Mouse (Mus musculus): ENCODE measurements at regions not wholly inside any gene's neighbourhood (a gene's known extent, or its start where the extent isn't known, plus 50 kb on each side); places are given as distances from the start of the nearest gene placed in this dataset.

DNA sequence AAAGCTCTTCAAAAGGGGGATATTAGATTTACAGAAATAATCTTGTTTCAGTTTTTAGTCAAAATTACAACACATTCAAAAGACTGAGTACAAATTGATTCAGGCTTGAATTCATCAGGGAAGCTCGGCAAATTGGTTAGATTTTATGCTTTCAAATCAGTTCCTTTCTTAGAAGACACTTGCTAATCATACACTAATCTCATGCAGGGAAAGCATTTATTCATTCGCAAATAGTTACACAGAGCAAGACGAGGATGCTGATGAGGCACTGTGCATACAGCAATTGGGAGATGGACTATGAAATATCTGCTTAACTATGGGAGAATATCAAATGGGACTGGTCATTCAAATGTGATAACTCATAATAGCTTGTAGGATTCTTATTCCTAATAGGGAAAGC is 481.3 kb upstream of the Gm597 start:
- Histone ChIP-seq H3K4me3 (no peak overlapping the region), H3K27ac (no peak overlapping the region)
- no peak for TF ChIP-seq CTCF (conservative IDR thresholded peaks at IDR 0.05)
- DNase-seq (ENCODE audit: low spot score in 2 of 2): no peak

DNA sequence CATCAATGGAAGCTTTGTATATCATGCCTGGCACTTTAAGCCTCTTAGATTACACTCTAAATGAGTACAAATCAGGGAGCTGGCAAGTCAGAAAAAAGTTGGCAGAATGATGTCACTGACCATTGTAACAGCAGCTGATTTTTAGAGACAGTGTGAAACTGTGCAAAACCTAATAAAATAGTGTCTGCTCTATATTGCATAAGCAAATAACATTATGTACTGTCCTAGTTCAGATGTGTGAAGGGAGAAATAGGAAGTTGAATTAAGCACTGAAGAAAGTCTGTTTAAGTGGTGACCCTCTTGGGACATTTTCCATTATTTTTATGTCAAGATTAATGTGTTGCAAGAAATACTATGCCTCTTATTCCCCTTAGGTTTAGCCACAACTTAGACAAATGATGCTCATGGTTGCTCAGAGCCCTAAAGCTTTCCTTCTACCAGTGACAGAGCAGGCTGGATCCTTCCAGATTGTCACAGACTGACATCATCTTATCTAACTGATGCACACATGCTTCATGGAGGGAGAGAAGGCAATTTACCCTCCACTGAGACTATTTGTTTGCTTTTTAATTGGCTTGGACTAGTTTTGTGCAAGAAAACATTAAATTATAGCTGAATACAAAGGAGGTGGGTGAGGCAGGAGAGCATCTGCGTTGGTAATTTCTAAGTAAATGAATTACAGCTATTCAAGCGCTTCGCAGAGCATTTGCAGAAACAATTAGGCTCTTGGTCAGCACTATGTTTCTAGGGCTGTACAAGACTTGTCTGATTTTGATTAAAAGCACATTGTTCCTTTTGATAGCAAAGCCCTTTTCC is 436.9 kb upstream of the Gm597 start:
- TF ChIP-seq CTCF (conservative IDR thresholded peaks at IDR 0.05): no peak
- no peak overlapping the region for H3K4me3 ChIP-seq
- H3K27ac ChIP-seq: no peak overlapping the region
- DNase-seq (ENCODE audit: low spot score in 2 of 2): peak in 1 of 2 experiments; percentile 9

Data from layer of hippocampus, adult 2 months (tissue).